Mouse (Mus musculus) left cerebral cortex, adult 11 months (tissue): ENCODE measurements at regions not wholly inside any gene's neighbourhood (a gene's known extent, or its start where the extent isn't known, plus 50 kb on each side); places are given as distances from the start of the nearest gene placed in this dataset.
"Not testable (repeated sequence)": the region's sequence is repeated elsewhere in the genome, so short reads cannot be mapped to it uniquely, and the experiment has no call there.

Experiments used
- DNase-seq: peaks from one replicate; pipeline ENCODE4 v3.0.0; 2022; ENCODE audit warnings: low spot score

DNA sequence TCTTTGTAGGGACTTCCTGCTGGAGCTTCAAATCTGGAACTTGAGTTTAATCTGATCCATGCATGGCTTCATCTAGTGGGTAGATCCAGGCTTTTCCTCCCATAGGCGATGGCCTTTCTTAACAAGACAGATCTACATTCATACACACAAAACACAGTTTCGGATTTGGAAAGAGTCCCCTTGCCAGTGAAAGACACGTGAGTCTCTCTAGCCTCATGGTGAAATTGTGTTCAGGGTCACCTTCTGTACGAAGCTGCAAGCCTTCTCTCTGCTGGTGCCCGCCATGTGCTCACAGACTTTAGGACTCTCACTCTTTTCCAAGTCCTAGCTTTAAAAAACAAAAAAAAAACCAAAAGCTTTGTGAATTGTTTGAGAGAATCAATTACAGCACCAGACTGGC is 51.4 kb upstream of the Dlx2 start:
- no peak for DNase-seq

GRCm38 (mm10) chr2:71598368-71598767 is 51.8 kb upstream of the Dlx2 start:
- no peak for DNase-seq

DNA sequence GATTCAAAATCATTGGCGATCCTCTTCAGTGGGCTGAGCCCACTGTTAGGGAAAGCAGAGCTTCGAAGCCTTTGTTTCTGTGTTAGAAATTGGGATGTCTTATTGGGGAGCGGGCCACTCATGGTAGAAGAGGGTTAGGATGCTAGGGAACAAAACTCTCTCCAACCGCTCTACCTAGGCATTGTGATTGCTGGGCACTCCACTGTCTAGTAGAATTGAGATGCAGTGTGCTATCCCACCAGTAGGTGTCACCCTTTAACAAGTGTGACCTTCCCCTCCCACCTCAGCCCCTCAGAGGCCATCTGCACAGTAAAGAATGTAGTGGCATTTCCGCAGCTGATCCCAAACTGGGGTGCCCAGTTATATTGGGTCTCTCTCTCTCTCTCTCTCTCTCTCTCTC is 52.2 kb upstream of the Dlx2 start:
- DNase-seq, result peak; percentile 76

GRCm38 (mm10) chr2:71600213-71600612 is 53.7 kb upstream of the Dlx2 start:
- no peak for DNase-seq

- DNase-seq, result no peak
Observed at GRCm38 (mm10) chr2:71600999-71601398, 54.4 kb upstream of the Dlx2 start.

DNA sequence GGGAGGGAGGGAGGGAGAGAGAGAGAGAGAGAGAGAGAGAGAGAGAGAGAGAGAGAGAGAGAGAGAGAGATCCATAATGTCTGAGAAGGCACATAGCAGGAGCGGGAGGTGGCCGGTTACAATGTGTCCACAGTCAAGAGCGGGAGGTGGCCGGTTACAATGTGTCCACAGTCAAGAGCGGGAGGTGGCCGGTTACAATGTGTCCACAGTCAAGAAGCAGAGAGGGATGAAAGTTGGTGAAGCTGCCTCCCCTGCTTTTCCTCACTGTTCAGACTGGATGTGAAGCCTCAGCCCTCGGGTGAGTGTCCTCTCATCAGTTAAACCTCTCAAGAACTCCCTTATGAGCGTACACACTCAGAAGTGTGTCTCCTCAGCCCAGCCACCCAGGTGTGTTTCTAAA is 57.2 kb upstream of the Dlx2 start:
- DNase-seq, result not testable (repeated sequence)

DNA sequence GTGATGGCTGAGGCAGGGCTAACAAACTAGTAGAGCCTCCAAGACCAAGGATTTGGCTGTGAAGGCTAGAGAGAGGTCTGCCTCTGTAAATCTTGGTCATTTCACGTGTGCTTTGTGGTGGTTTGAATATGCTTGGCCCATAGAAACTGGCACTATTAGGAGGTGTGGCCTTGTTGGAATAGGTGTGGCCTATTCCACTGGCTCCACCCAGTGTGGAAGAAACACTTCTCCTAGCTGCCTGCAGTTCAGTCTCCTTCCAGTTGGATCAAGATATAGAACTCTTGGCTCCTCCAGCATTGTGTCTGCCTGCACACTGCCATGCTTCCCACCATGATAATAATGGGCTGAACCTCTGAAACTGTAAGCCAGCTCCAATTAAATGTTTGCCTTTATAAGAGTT is 59.1 kb upstream of the Dlx2 start:
- no peak for DNase-seq

DNA sequence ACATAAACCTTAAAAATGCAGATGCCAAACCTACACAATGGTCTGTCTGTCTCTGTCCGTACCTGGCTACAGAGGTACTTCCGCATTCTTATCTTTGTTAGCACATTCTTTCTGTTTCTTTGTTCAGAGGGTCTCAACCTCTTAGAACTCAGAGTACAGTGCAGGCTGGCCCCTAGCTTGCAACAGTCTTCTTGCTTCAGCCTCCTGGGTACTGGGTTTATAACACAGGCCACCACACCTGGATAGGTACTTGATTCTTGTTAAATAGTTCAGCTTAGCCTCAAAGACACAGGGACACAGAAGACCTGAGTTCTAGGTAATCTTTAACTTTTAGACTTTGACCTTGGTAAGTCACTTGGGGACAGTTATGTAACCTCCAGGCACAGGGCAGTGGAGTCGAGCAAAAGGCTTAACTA is 60.5 kb upstream of the Dlx2 start:
- no peak for DNase-seq

DNA sequence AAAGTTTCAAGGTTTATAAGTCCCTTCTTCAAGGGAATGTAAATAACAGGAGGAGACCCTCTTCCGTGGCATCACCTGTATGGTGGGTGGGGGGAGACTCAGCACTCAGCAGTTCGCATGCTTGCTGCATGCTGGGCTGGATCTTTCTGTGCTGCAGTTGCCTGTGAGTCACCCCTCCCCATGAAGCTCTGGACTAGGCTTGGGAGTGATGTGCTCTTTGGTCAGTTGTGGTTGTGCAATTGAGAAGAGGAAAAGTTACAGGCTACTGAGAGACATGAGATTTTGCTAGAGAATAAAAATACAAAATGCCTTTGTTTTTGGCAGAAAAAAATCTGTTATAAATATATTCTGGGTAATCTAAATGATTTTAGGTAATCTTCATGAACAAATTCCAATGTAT is 66.7 kb upstream of the Dlx2 start:
- DNase-seq, result no peak

GRCm38 (mm10) chr2:71616526-71616925 is 70.0 kb upstream of the Dlx2 start:
- DNase-seq, result no peak

DNA sequence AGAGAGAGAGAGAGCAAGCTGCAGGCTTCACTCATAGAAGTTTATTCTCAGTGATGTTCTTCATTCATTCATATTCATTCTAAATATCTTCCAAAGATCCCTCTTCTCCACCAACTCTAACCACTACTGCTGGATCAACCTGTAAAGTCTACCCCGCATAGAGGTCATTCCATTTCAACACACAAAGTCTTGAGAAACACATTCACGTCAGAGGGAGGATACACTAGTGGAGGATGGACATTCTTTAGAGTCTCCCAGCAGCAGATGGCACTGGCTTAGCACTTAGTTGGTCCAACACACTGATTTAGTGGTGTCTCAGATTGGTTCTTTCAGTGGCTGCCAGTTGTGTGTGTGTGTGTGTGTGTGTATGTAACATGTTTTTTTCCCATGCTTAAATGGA is 74.9 kb upstream of the Dlx2 start:
- no peak for DNase-seq

- no peak for DNase-seq
Observed at GRCm38 (mm10) chr2:71622532-71623099, 76.1 kb upstream of the Dlx2 start.

DNA sequence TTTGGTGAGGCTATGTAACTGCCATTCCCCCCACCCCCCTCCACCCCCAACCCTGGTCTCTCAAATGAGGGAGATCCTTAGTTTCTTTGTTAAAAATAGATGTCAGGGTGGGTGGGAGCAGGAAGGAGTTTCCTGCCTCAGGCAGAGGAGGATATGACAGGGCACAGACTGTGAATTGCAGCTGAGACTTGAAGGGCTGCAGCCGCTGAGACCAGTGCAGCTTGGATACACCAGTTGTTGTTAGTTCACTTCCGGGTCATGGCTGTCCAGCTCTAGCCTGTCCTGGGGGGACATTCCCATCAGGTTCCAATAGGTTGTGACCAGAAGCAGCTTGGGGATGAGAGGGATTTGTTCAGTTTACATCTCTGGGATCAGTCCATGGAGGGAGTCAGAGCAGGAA is 76.6 kb upstream of the Dlx2 start:
- DNase-seq, result no peak

GRCm38 (mm10) chr2:71625298-71625902 is 78.8 kb upstream of the Dlx2 start:
- DNase-seq, result no peak

DNA sequence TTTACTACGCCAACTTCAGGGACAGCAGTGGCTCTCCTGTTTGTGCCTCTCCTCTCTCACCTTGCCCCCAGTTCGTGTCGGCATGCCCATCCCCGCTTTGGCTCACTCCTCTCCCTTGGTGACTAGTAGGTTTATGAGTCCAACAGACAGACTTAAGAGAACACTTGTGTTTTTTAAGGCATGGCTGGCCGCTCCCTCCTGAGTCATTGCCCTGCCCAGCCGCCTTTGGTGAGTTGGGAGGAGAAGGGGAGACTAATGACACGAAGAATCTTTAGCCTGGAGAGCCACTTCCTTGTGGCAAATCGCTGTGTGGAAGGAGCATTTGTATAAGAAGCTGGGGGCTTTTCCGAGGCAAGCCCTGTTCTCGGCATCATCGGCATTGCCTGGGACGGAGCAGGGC is 79.8 kb upstream of the Dlx2 start:
- DNase-seq, result no peak

DNA sequence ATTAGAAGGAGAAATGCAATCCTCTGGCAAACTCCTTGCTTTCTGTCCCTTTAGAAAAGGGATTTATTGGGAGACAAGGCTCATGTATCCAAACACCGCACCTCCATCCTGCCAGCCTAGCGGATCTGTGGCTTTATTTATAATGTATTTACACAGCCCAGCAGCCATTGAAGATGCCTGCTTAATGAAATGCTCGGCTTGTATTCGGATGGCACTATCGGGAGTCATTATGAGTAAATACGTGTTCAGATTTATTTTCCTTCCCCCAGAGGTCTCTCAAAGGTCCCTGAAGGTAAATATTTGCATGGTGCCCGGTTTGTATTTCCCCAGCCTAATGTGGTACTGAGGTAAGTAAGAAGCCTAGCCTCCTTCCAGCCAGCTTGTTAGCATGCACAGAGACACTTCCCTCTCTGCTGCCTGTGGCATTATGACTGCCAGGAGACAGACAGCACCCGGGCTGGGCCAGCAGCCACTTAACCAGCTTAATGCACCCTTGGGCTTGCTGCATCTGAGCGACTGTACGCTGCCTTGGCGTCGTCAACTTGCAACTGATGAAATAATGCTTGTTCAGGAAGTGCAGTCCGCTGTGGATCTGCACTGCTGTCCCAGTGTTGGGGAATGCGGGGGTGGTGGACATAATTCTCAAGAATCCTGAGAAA is 80.7 kb upstream of the Dlx2 start:
- DNase-seq, result no peak

DNA sequence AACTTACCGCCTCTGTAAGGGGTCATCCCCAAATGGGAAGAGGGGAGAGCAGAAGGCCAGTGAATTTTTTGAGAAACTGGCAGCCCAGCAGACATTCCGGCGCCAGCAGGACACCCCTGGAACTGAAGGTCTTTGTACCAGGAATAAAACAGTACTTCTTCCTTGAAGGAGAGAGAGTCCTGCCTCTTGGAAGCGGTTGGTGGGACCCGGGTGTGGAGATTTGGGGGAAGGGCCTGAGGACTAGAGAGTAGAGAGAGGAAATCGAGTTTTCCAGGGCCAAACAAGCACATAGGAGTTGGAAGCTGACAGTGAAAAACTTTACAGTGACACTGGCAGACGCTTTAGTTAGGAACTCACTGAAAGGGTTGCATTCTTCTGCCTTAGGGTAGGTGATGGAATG is 82.3 kb upstream of the Dlx2 start:
- no peak for DNase-seq

GRCm38 (mm10) chr2:71629301-71630142 is 83.0 kb upstream of the Dlx2 start:
- no peak for DNase-seq

GRCm38 (mm10) chr2:71630143-71630463 is 83.5 kb upstream of the Dlx2 start:
- no peak for DNase-seq

GRCm38 (mm10) chr2:71633471-71633870 is 86.9 kb upstream of the Dlx2 start:
- DNase-seq, result no peak

DNA sequence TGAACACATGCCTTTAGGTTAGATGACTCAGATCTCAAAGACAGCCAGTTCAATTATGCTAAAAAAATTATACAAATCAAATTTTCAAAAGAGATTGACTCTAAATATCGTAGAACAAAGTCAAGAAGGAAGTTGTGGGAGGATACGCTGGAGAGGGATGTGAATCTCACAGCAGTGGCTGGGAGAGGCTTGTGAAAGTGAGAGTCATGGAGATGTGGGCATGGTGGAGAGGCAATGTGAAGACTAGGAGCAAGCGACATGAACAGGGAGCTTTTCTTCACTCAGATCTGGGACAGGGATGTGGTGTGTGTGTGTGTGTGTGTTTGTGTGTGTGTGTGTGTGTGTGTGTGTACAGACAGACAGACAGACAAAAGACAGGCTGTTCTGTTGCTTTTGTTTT is 87.9 kb upstream of the Dlx2 start:
- no peak for DNase-seq

GRCm38 (mm10) chr2:71636134-71636533 is 89.6 kb upstream of the Dlx2 start:
- DNase-seq, result no peak

DNA sequence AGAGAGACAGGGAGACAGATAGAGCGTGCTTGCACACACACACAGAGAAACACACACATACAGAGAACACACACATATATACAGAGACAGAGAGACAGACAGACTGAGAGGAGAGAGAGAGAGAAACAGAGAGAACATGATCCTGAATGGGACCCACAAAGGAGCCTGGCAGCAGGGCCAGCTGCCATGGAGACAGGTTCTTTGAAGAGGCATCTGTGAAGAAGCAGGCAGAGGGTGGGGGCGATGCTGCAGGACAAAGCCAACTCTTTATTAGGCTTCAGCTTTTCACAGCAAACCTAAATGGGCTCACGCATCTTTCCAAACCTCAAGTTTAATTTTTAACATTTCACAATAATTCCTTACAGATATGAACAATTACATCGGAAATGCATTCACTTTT is 90.0 kb upstream of the Dlx2 start:
- DNase-seq, result no peak
